Mouse (Mus musculus): ENCODE data around the gene Bicc1. TPM values are rescaled to one million over a fixed set of nuclear protein-coding genes. Genes with fewer than 3 reads are reported as not detected.
"Not testable (repeated sequence)": the region's sequence is repeated elsewhere in the genome, so short reads cannot be mapped to it uniquely, and the experiment has no call there.

Gene Bicc1
- polyA plus RNA-seq, 1 experiment from 2014 or later = 19.1 TPM

DNA sequence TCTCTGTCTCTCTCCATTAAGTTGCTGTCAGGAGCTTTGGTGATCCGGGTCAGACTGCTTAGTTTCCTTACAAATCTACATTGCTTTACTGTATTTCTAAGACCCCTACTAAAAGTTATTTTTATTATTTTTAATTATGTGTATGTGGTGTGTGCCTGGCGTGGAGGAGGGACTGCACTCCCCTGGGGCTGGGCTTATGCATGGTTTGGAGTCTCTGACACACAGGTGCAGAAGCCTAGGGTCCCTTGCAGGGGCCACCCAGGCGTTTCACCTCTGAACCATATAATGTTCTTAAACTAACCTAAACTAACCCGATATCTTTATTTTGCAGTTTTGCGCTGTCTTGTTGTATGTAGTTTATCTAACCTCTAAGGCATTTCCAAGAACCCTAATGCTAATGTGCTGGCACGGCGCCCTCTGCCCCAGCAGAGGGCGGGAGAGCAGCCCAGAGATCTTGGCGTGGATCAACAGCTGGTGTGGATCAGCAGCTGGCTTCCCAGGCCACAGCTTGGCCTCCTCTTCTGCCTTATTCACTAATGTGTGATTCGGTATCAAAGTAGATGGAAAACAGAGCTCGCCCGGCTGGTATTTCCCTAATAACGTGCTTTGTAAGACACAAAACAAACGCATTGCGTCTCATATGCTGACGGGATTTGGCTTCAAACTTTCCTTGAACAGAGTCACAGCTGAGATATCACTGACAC lies 192.7 kb downstream of the Bicc1 start:
- WGBS = 39% methylated on average over 16 of the region's 16 CpGs
- H3K36me3 ChIP-seq (ENCODE audit: control insufficient read depth, insufficient read depth, low read length) = no peaks in the 10 kb centered on the region
- peak overlapping the region; percentile 75 for H3K27ac ChIP-seq (ENCODE audit: low read length)
- H3K4me3 ChIP-seq (ENCODE audit: low read length) = no peak overlapping the region
- peaks cover 10% of the 10 kb centered on the region; the same call in 1 of the 2 replicates for H3K4me1 ChIP-seq (replicated peaks; ENCODE audit: control insufficient read depth, insufficient read depth, low read length)
- H3K4me2 ChIP-seq (ENCODE audit: low read depth, low read length) = 0 out of 2 replicates have a peak overlapping the region, but pooled peaks have one; percentile 14
- peak; percentile 92 for ATAC-seq (ENCODE audit: low read depth)
- no peak overlapping the region; the same call in 1 of the 2 replicates for H3K9ac ChIP-seq (ENCODE audit: low read length)
- H3K27me3 ChIP-seq (ENCODE audit: control insufficient read depth, insufficient read depth, low read depth, low read length) = no peaks in the 10 kb centered on the region
- no peaks in the 10 kb centered on the region for H3K9me3 ChIP-seq (ENCODE audit: control insufficient read depth, low read length)

DNA sequence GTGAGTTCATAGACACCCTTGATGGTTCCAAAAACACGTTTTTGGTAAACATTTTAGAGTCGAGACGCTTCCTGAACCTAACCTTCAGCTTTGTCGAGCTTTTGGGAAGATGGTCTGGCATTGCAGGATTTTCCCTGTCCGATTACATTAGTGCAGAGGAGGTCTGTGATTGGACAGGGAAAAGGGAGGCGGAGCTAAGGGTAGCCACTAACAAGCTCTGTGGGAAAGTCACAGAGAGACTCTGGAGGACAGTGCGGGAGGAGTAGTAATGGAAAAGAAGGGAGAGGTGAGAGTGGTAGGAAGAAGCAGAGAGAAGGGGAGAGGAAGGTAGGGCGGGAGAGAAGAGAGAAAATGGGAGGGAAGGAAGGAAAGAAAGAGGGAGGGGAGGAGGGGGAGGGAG lies 194.8 kb downstream of the Bicc1 start:
- Histone ChIP-seq H3K4me1 (replicated peaks; ENCODE audit: control insufficient read depth, insufficient read depth, low read length) (peaks cover 10% of the 10 kb centered on the region; the same call in 1 of the 2 replicates), H3K9ac (ENCODE audit: low read length) (no peak overlapping the region), H3K4me3 (ENCODE audit: low read length) (no peak overlapping the region), H3K27ac (ENCODE audit: low read length) (no peak overlapping the region), H3K36me3 (ENCODE audit: control insufficient read depth, insufficient read depth, low read length) (no peaks in the 10 kb centered on the region), H3K4me2 (ENCODE audit: low read depth, low read length) (no peak overlapping the region), H3K9me3 (ENCODE audit: control insufficient read depth, low read length) (no peaks in the 10 kb centered on the region), H3K27me3 (ENCODE audit: control insufficient read depth, insufficient read depth, low read depth, low read length) (no peaks in the 10 kb centered on the region)
- no peak for ATAC-seq (ENCODE audit: low read depth)
- WGBS = 37% methylated on average over 8 of the region's 8 CpGs

DNA sequence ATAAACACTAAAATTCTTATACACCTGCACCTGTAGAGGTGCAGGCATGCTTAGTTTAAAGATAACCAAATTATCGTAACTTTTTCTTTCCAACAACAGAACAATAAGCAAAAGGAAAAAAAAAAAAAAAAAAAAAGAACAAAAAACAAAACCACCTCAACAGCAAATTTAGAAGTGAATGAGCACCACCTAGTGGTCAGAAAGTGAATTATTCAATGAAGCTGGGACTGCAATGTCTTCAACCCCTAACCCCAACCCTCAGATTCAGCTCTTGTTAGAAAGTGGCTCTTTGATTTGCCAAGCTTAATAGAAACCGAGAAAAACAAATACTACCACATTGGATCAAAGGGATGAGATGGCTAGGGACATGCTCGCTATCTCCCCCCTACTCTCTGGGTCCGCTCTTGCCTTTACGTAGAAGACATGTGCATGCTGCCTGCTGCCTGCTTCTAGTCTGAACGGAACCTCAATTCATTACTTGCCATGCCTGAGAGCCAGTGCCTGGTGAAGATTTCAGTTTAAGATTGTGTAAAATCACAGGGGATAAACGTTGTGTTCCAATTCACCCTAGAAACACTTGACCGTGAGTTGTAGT lies 195.8 kb downstream of the Bicc1 start:
- Histone ChIP-seq H3K4me2 (ENCODE audit: low read depth, low read length) (no peak overlapping the region), H3K9ac (ENCODE audit: low read length) (no peak overlapping the region), H3K4me3 (ENCODE audit: low read length) (no peak overlapping the region), H3K9me3 (ENCODE audit: control insufficient read depth, low read length) (no peaks in the 10 kb centered on the region), H3K36me3 (ENCODE audit: control insufficient read depth, insufficient read depth, low read length) (no peaks in the 10 kb centered on the region), H3K4me1 (replicated peaks; ENCODE audit: control insufficient read depth, insufficient read depth, low read length) (peaks cover 10% of the 10 kb centered on the region; the same call in 1 of the 2 replicates), H3K27ac (ENCODE audit: low read length) (no peak overlapping the region), H3K27me3 (ENCODE audit: control insufficient read depth, insufficient read depth, low read depth, low read length) (no peaks in the 10 kb centered on the region)
- ATAC-seq (ENCODE audit: low read depth) = no peak
- 45% methylated on average over 8 of the region's 8 CpGs for WGBS

DNA sequence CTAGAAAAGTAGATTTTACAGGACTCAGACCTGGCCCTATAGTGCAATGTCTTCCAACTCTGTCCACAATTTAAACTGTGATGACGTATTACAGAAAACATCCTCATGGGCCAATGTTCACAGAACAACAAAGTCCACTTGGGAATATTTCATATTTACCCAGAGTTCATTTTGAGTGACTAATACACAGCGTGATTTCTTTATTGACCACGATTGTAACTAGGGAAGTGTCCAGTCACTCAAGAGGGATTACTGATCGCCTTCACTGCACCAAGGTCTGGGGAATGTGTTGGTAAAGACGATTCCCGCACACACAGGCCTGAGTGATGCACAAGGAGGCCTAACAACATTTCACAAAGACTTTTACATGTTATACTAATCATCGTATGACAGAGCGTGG lies 197.9 kb downstream of the Bicc1 start:
- no peak for ATAC-seq (ENCODE audit: low read depth)
- no peaks in the 10 kb centered on the region for H3K9me3 ChIP-seq (ENCODE audit: control insufficient read depth, low read length)
- H3K9ac ChIP-seq (ENCODE audit: low read length) = no peak overlapping the region
- no peak overlapping the region for H3K4me3 ChIP-seq (ENCODE audit: low read length)
- H3K4me1 ChIP-seq (replicated peaks; ENCODE audit: control insufficient read depth, insufficient read depth, low read length) = peaks cover 6% of the 10 kb centered on the region; the same call in 1 of the 2 replicates
- no peaks in the 10 kb centered on the region for H3K27me3 ChIP-seq (ENCODE audit: control insufficient read depth, insufficient read depth, low read depth, low read length)
- 82% methylated on average over 8 of the region's 8 CpGs for WGBS
- no peak overlapping the region for H3K27ac ChIP-seq (ENCODE audit: low read length)
- H3K36me3 ChIP-seq (ENCODE audit: control insufficient read depth, insufficient read depth, low read length) = no peaks in the 10 kb centered on the region
- no peak overlapping the region for H3K4me2 ChIP-seq (ENCODE audit: low read depth, low read length)

DNA sequence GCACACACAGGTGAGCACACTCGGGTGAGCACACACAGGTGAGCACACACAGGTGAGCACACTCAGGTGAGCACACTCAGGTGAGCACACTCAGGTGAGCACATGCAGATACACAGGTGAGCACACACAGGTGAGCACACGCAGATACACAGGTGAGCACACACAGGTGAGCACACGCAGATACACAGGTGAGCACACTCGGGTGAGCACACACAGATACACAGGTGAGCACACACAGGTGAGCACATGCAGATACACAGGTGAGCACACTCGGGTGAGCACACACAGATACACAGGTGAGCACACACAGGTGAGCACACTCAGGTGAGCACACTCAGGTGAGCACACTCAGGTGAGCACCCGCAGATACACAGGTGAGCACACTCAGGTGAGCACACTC lies 199.1 kb downstream of the Bicc1 start:
- WGBS = 96% methylated on average over 6 of the region's 6 CpGs
- not testable (repeated sequence) for H3K9me3 ChIP-seq (ENCODE audit: control insufficient read depth, low read length); H3K9ac ChIP-seq (ENCODE audit: low read length); H3K4me2 ChIP-seq (ENCODE audit: low read depth, low read length); H3K27ac ChIP-seq (ENCODE audit: low read length); H3K4me3 ChIP-seq (ENCODE audit: low read length); H3K27me3 ChIP-seq (ENCODE audit: control insufficient read depth, insufficient read depth, low read depth, low read length); H3K4me1 ChIP-seq (replicated peaks; ENCODE audit: control insufficient read depth, insufficient read depth, low read length); H3K36me3 ChIP-seq (ENCODE audit: control insufficient read depth, insufficient read depth, low read length); ATAC-seq (ENCODE audit: low read depth)

DNA sequence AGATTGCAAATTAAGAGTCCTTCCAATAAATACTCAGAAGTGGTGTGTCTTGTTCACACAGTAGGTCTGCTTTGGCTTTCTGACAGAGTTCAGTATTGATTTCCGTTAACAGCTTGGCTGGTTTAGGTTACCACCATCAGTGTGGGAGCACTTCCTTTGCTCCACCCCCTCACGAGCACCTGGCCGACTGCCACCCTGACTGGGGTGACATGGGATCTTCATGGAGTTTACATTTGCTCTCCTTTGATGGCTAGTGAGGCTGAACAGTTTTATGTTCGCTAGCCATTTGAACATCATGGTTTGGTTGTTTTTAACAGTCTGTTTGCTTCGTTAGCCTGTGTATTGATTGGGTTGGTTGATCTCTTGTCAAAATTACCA lies 206.7 kb downstream of the Bicc1 start:
- Histone ChIP-seq H3K4me3 (ENCODE audit: low read length) (no peak overlapping the region), H3K27ac (ENCODE audit: low read length) (no peak overlapping the region), H3K9me3 (ENCODE audit: control insufficient read depth, low read length) (no peaks in the 10 kb centered on the region), H3K36me3 (ENCODE audit: control insufficient read depth, insufficient read depth, low read length) (peaks cover 2% of the 10 kb centered on the region; the same call in 1 of the 2 replicates), H3K9ac (ENCODE audit: low read length) (no peak overlapping the region), H3K27me3 (ENCODE audit: control insufficient read depth, insufficient read depth, low read depth, low read length) (no peaks in the 10 kb centered on the region), H3K4me2 (ENCODE audit: low read depth, low read length) (no peak overlapping the region), H3K4me1 (replicated peaks; ENCODE audit: control insufficient read depth, insufficient read depth, low read length) (0 out of 2 replicates have a peak, but pooled peaks cover 4% of the 10 kb centered on the region)
- 65% methylated on average over 5 of the region's 5 CpGs for WGBS
- no peak for ATAC-seq (ENCODE audit: low read depth)

DNA sequence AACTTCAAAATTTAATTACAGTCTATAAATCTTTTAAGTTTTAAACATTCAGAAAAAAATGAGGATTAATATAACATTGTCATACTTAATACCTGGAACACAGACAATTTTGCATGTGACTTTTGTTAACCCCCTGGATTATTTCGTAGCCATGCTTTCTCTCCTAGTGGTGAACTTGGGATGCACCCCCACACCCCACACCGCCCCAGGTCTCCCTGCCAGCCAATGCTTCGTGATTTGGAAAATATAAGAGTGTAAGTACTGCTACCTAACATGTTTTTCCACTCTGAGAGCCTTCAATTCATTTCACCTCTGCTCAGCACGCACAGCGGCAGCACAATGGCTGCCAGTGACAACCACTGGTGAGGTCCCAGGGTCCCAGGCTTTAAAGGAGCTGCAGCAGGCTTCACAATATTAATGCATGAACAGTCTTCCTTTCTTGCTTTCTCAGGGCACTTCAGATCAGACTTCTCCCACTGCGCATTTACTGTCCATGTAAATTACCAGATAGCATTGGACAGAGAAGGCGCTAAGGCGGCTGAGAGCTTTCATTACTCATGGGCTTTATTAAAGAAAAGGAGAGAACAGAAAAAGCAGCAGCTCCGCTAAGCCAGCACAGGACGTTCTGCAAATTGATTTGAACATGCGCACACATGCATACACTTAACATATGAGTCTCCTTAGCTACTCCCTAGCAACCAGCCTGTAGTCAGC lies 207.3 kb downstream of the Bicc1 start:
- Histone ChIP-seq H3K9me3 (ENCODE audit: control insufficient read depth, low read length) (no peaks in the 10 kb centered on the region), H3K4me1 (replicated peaks; ENCODE audit: control insufficient read depth, insufficient read depth, low read length) (0 out of 2 replicates have a peak, but pooled peaks cover 4% of the 10 kb centered on the region), H3K9ac (ENCODE audit: low read length) (no peak overlapping the region), H3K4me3 (ENCODE audit: low read length) (no peak overlapping the region), H3K36me3 (ENCODE audit: control insufficient read depth, insufficient read depth, low read length) (peaks cover 2% of the 10 kb centered on the region; the same call in 1 of the 2 replicates), H3K27ac (ENCODE audit: low read length) (no peak overlapping the region), H3K4me2 (ENCODE audit: low read depth, low read length) (no peak overlapping the region), H3K27me3 (ENCODE audit: control insufficient read depth, insufficient read depth, low read depth, low read length) (no peaks in the 10 kb centered on the region)
- no peak for ATAC-seq (ENCODE audit: low read depth)
- WGBS = 68% methylated on average over 11 of the region's 11 CpGs

DNA sequence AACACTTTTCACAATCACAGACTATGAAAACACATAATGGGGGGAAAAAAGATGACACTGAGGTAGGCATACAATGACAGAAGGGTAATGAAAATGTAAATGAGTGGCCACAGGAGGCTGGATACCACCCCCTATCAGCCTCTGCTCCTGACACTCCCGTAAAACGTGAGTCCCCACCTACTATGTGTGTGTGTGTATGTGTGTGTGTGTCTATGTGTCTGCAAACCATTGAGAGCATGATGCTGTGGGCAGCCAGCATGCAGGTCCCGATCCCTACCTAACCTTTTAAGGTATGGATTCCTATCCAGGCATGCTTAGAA lies 209.4 kb downstream of the Bicc1 start:
- 0 out of 2 replicates have a peak, but pooled peaks cover 4% of the 10 kb centered on the region for H3K4me1 ChIP-seq (replicated peaks; ENCODE audit: control insufficient read depth, insufficient read depth, low read length)
- H3K27me3 ChIP-seq (ENCODE audit: control insufficient read depth, insufficient read depth, low read depth, low read length) = no peaks in the 10 kb centered on the region
- no peak overlapping the region for H3K27ac ChIP-seq (ENCODE audit: low read length)
- no peak overlapping the region for H3K4me2 ChIP-seq (ENCODE audit: low read depth, low read length)
- H3K4me3 ChIP-seq (ENCODE audit: low read length) = no peak overlapping the region
- WGBS = 45% methylated on average over 3 of the region's 3 CpGs
- no peak for ATAC-seq (ENCODE audit: low read depth)
- H3K9ac ChIP-seq (ENCODE audit: low read length) = no peak overlapping the region
- H3K36me3 ChIP-seq (ENCODE audit: control insufficient read depth, insufficient read depth, low read length) = peaks cover 8% of the 10 kb centered on the region; the same call in 1 of the 2 replicates
- H3K9me3 ChIP-seq (ENCODE audit: control insufficient read depth, low read length) = no peaks in the 10 kb centered on the region

All from lung, embryonic 16.5 days (tissue).